Mouse (Mus musculus): Measurements from ENCODE around the gene Vmn1r54. TPM values are rescaled to one million over a fixed set of nuclear protein-coding genes. Genes with fewer than 3 reads are reported as not detected.
"Not testable (repeated sequence)": the region's sequence is repeated elsewhere in the genome, so short reads cannot be mapped to it uniquely, and the experiment has no call there.

Vmn1r54 gene
- not detected for total RNA-seq (2021)
- long read RNA-seq, experiment 1 = 0 reads
- long read RNA-seq, experiment 2 = 0 reads

GRCm38 (mm10) chr6:90246000-90246399 lies at the start of gene Vmn1r54:
Vmn1r54 (plus strand) TSS chr6:90246300.
- DNase-seq = no peak
- no peak for TF ChIP-seq CTCF (IDR thresholded peaks at IDR 0.05)
- Histone ChIP-seq H3K4me3 (no peak within 1 kb of the TSS), H3K27ac (no peak within 1 kb of the TSS)
- intact Hi-C loops (cut with DNase I) = no loop called here

- intact Hi-C loops (cut with DNase I); H3K27ac ChIP-seq; H3K4me3 ChIP-seq; DNase-seq: not testable (repeated sequence)
Measured at GRCm38 (mm10) chr6:90202493-90202892, 43.6 kb upstream of the Vmn1r54 start, which contains the start of gene V1ra8. V1ra8 (plus strand) TSS chr6:90202793.

- Histone ChIP-seq H3K4me3 (no peak within 1 kb of the TSS), H3K27ac (no peak within 1 kb of the TSS)
- no peak for TF ChIP-seq CTCF (IDR thresholded peaks at IDR 0.05)
- no peak for DNase-seq
- intact Hi-C loops (cut with DNase I) = no loop called here
Measured at GRCm38 (mm10) chr6:90224338-90224737, 21.8 kb upstream of the Vmn1r54 start, which contains the start of gene Vmn1r53. Vmn1r53 (minus strand) TSS chr6:90224438.

- DNase-seq; intact Hi-C loops (cut with DNase I); H3K27ac ChIP-seq; H3K4me3 ChIP-seq: not testable (repeated sequence)
Measured at GRCm38 (mm10) chr6:90232114-90232513, 14.0 kb upstream of the Vmn1r54 start.

- no peak for TF ChIP-seq CTCF (IDR thresholded peaks at IDR 0.05)
- intact Hi-C loops (cut with DNase I) = no loop called here
- DNase-seq = no peak
- Histone ChIP-seq H3K4me3 (no peak overlapping the region), H3K27ac (no peak overlapping the region)
Measured at GRCm38 (mm10) chr6:90232681-90233080, 13.4 kb upstream of the Vmn1r54 start.

- no peak overlapping the region for H3K27ac ChIP-seq
- no peak overlapping the region for H3K4me3 ChIP-seq
- no peak for TF ChIP-seq CTCF (IDR thresholded peaks at IDR 0.05)
- no peak for DNase-seq
- intact Hi-C loops (cut with DNase I) = no loop called here
Measured at GRCm38 (mm10) chr6:90244019-90244418, 2.1 kb upstream of the Vmn1r54 start.

GRCm38 (mm10) chr6:90288265-90288664 lies 42.2 kb downstream of the Vmn1r54 start:
- peak; percentile 44 for TF ChIP-seq CTCF (IDR thresholded peaks at IDR 0.05)
- intact Hi-C loops (cut with DNase I) = no loop called here
- Histone ChIP-seq H3K27ac (no peak overlapping the region), H3K4me3 (no peak overlapping the region)
- no peak for DNase-seq

- DNase-seq = no peak
- Histone ChIP-seq H3K27ac (no peak within 1 kb of the TSS), H3K4me3 (no peak within 1 kb of the TSS)
- TF ChIP-seq CTCF (IDR thresholded peaks at IDR 0.05) = no peak
- intact Hi-C loops (cut with DNase I) = no loop called here
Measured at GRCm38 (mm10) chr6:90300919-90301318, 54.8 kb downstream of the Vmn1r54 start, which contains the start of gene BC048671. BC048671 (plus strand) TSS chr6:90301219.

GRCm38 (mm10) chr6:90306315-90306975 lies 60.3 kb downstream of the Vmn1r54 start:
- TF ChIP-seq CTCF (IDR thresholded peaks at IDR 0.05) = no peak
- Histone ChIP-seq H3K4me3 (no peak overlapping the region), H3K27ac (no peak overlapping the region)
- intact Hi-C loops (cut with DNase I) = no loop called here
- DNase-seq = no peak

GRCm38 (mm10) chr6:90308839-90309778 lies 63.0 kb downstream of the Vmn1r54 start:
- intact Hi-C loops (cut with DNase I) = no loop called here
- no peak overlapping the region for H3K4me3 ChIP-seq
- DNase-seq = no peak
- H3K27ac ChIP-seq = no peak overlapping the region
- TF ChIP-seq CTCF (IDR thresholded peaks at IDR 0.05) = no peak

GRCm38 (mm10) chr6:90315961-90316360 lies 69.9 kb downstream of the Vmn1r54 start:
- Histone ChIP-seq H3K27ac (no peak overlapping the region), H3K4me3 (no peak overlapping the region)
- intact Hi-C loops (cut with DNase I) = no loop called here
- DNase-seq = no peak
- no peak for TF ChIP-seq CTCF (IDR thresholded peaks at IDR 0.05)

GRCm38 (mm10) chr6:90317510-90318258 lies 71.6 kb downstream of the Vmn1r54 start:
- DNase-seq = no peak
- H3K4me3 ChIP-seq = no peak overlapping the region
- no peak for TF ChIP-seq CTCF (IDR thresholded peaks at IDR 0.05)
- no peak overlapping the region for H3K27ac ChIP-seq
- intact Hi-C loops (cut with DNase I) = no loop called here

Data from gastrocnemius, adult 2 months (tissue).